Mouse (Mus musculus): ENCODE results near the gene Lpxn.
A peak's percentile ranks its signal among the peaks of the same experiment; 100 is the strongest.

Lpxn gene

GRCm38 (mm10) chr19:12795511-12796327 is at the start of gene Lpxn, which contains the start of gene Zfp91:
Gene Lpxn (plus strand): TSS chr19:12796193.
Gene Zfp91 (minus strand): TSS chr19:12796126.
- peak; percentile 91 for DNase-seq (ENCODE audit: low spot score)

- DNase-seq (ENCODE audit: low spot score): no peak
Observed at GRCm38 (mm10) chr19:12756286-12756685, 39.7 kb upstream of the Lpxn start.

- no peak for DNase-seq (ENCODE audit: low spot score)
Observed at GRCm38 (mm10) chr19:12758936-12759478, 37.0 kb upstream of the Lpxn start.

GRCm38 (mm10) chr19:12759656-12760055 is 36.3 kb upstream of the Lpxn start:
- no peak for DNase-seq (ENCODE audit: low spot score)

GRCm38 (mm10) chr19:12762212-12763130 is 33.5 kb upstream of the Lpxn start:
- DNase-seq (ENCODE audit: low spot score): no peak

GRCm38 (mm10) chr19:12765308-12765707 is 30.7 kb upstream of the Lpxn start, which contains the start of gene Cntf:
Gene Cntf (minus strand): TSS chr19:12765632.
- no peak for DNase-seq (ENCODE audit: low spot score)

- DNase-seq (ENCODE audit: low spot score): no peak
Observed at GRCm38 (mm10) chr19:12770888-12771287, 25.1 kb upstream of the Lpxn start.

GRCm38 (mm10) chr19:12780437-12780836 is 15.6 kb upstream of the Lpxn start:
- no peak for DNase-seq (ENCODE audit: low spot score)

GRCm38 (mm10) chr19:12786803-12787395 is 9.1 kb upstream of the Lpxn start:
- DNase-seq (ENCODE audit: low spot score): no peak

- DNase-seq (ENCODE audit: low spot score): no peak
Observed at GRCm38 (mm10) chr19:12787721-12788120, 8.3 kb upstream of the Lpxn start.

- DNase-seq (ENCODE audit: low spot score): no peak
Observed at GRCm38 (mm10) chr19:12792374-12792773, 3.6 kb upstream of the Lpxn start.

- peak; percentile 89 for DNase-seq (ENCODE audit: low spot score)
Observed at GRCm38 (mm10) chr19:12794056-12795044, 1.6 kb upstream of the Lpxn start.

- DNase-seq (ENCODE audit: low spot score): no peak
Observed at GRCm38 (mm10) chr19:12795110-12795509, 883 bp upstream of the Lpxn start.

GRCm38 (mm10) chr19:12796328-12796931 is 437 bp downstream of the Lpxn start:
- DNase-seq (ENCODE audit: low spot score): peak; percentile 67

GRCm38 (mm10) chr19:12797071-12797470 is 1.1 kb downstream of the Lpxn start:
- DNase-seq (ENCODE audit: low spot score): no peak

GRCm38 (mm10) chr19:12798404-12798803 is 2.4 kb downstream of the Lpxn start:
- DNase-seq (ENCODE audit: low spot score): peak; percentile 19

- no peak for DNase-seq (ENCODE audit: low spot score)
Observed at GRCm38 (mm10) chr19:12799081-12799480, 3.1 kb downstream of the Lpxn start.

- DNase-seq (ENCODE audit: low spot score): no peak
Observed at GRCm38 (mm10) chr19:12800621-12801020, 4.6 kb downstream of the Lpxn start.

GRCm38 (mm10) chr19:12801046-12801445 is 5.1 kb downstream of the Lpxn start:
- no peak for DNase-seq (ENCODE audit: low spot score)

GRCm38 (mm10) chr19:12802830-12803229 is 6.8 kb downstream of the Lpxn start:
- DNase-seq (ENCODE audit: low spot score): no peak
